Mouse (Mus musculus) testis, adult 2 months (tissue): Measurements from ENCODE around the gene Smyd2. TPM values are rescaled to one million over a fixed set of nuclear protein-coding genes. Genes with fewer than 3 reads are reported as not detected.

Experiments
- H3K27ac ChIP-seq: fragments of 200-500 bp; 2 replicates; pipeline ENCODE4 v1.5.1; 2012; ENCODE audit warnings: low read depth, low read length; ENCODE audit not compliant: control insufficient read depth, insufficient read depth
- H3K27me3 ChIP-seq: fragments of 200-500 bp; 2 replicates; pipeline ENCODE4 v1.6.1; 2012; ENCODE audit warnings: mild to moderate bottlenecking, low read length, moderate library complexity; ENCODE audit not compliant: control insufficient read depth, insufficient read depth
- H3K36me3 ChIP-seq: fragments of 200-500 bp; 2 replicates; pipeline ENCODE4 v1.6.1; 2012; ENCODE audit warnings: mild to moderate bottlenecking, low read length; ENCODE audit not compliant: control insufficient read depth, insufficient read depth
- H3K4me1 ChIP-seq: fragments of 200-500 bp; 2 replicates; pipeline ENCODE4 v1.6.1; 2012; ENCODE audit warnings: low read length; ENCODE audit not compliant: control insufficient read depth, insufficient read depth
- H3K4me3 ChIP-seq: fragments of 200-500 bp; 2 replicates; pipeline ENCODE4 v1.5.1; 2012; ENCODE audit warnings: low read depth, mild to moderate bottlenecking, low read length, moderate library complexity, mixed read lengths; ENCODE audit not compliant: control insufficient read depth
- CTCF ChIP-seq: fragments of 200-500 bp; IDR thresholded peaks from 2 replicates; pipeline ENCODE4 v1.5.1; 2012; ENCODE audit warnings: low read depth, mild to moderate bottlenecking, inconsistent platforms, low read length, moderate library complexity; ENCODE audit not compliant: control insufficient read depth, insufficient read depth, insufficient replicate concordance
- POLR2A ChIP-seq: fragments of 200-500 bp; IDR thresholded peaks from 2 replicates; pipeline ENCODE4 v1.6.1; 2012; ENCODE audit warnings: low read depth, mild to moderate bottlenecking, inconsistent platforms, low read length, moderate library complexity; ENCODE audit not compliant: control insufficient read depth
- polyA plus RNA-seq: library from polyadenylated mRNA; depleted of rRNA; stranded (reverse); fragments of >200 nt; gene quantifications from 2 replicates; pipeline ENCODE4 v1.2.3, GENCODE M21; 2012

Gene Smyd2
- polyA plus RNA-seq, 1 experiment: 22.1 TPM

GRCm38 (mm10) chr1:189946126-189946525 lies 24.0 kb upstream of the Smyd2 start:
- H3K27me3 ChIP-seq: no peaks in the 10 kb centered on the region
- H3K36me3 ChIP-seq: no peaks in the 10 kb centered on the region

GRCm38 (mm10) chr1:189941786-189942185 lies 19.6 kb upstream of the Smyd2 start:
- Histone ChIP-seq H3K27ac (peak overlapping the region; percentile 59), H3K4me3 (peak overlapping the region; percentile 77), H3K4me1 (no peaks in the 10 kb centered on the region), H3K27me3 (no peaks in the 10 kb centered on the region), H3K36me3 (no peaks in the 10 kb centered on the region)
- TF ChIP-seq POLR2A (no peak), CTCF (no peak)

More at GRCm38 (mm10) chr1:189946126-189946525, 24.0 kb upstream of the Smyd2 start:
- Histone ChIP-seq H3K4me1 (no peaks in the 10 kb centered on the region), H3K27ac (no peak overlapping the region), H3K4me3 (no peak overlapping the region)
- TF ChIP-seq CTCF (no peak), POLR2A (no peak)

DNA sequence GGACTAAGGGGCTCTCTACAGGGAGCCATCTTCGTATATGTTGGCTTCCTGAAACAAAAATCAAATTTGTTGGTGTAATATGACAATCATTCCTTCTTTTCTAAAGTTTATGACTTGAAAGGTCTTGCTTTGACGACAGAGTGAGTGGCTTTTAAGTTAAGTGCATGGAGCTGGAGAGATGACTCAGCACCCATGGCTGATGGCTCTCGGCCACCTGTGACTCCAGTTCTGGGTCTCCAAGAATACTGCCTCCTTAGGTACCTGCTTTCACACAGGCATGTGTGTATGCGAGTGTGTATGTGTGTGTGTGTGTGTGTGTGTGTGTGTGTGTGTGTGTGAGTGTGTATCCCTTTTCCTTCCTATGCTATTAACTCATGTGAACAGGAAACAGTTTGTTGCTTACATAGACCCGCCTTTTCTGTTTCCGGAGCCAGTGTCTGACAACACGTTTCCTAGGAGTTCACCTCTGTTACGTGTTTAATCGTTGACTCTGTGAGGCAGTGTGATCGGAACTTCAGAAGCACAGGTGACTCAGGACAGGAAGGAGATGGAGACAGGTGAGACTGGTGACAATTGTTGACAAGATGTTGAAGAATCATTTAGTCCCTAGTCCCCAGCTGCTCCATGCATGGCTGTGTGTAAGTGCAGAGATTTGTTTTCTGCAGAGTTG lies 14.4 kb upstream of the Smyd2 start:
- Histone ChIP-seq H3K27me3 (no peaks in the 10 kb centered on the region), H3K27ac (no peak overlapping the region), H3K4me1 (no peaks in the 10 kb centered on the region), H3K4me3 (no peak overlapping the region), H3K36me3 (no peaks in the 10 kb centered on the region)
- TF ChIP-seq CTCF (no peak), POLR2A (no peak)

DNA sequence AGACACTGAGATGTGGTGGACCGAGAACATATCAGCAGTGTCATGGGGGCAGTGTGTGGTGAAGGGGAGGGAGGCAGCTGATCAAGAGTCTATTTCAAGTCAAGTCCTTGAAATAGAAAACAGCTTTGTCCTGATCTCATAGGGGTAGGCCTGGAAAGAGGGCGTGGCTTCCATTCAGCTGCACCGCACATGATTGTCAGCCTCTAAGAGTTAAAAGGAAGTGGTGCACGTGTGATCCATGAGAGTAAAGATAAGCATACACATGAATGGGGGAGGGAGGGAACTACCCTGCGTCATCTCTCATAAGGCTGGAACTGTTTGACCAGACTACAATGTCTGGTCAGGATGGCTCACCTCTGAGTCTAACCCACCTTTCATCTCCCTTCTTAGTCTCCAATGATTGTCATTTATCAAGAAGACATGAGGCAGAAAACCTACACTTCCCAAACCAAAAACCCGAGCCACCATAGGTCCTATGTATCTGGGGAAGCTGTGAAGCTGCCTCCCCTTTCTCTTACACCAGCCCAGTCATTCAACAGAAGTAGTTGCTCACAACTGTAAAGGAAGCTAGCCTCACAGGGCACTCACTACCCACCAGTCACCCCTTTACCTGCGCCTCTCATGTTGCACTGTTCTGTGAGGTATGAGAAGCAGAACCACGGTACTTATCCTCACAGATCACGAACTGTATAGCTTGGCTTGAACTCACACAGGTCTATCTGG lies 11.5 kb upstream of the Smyd2 start:
- H3K36me3 ChIP-seq: no peaks in the 10 kb centered on the region

DNA sequence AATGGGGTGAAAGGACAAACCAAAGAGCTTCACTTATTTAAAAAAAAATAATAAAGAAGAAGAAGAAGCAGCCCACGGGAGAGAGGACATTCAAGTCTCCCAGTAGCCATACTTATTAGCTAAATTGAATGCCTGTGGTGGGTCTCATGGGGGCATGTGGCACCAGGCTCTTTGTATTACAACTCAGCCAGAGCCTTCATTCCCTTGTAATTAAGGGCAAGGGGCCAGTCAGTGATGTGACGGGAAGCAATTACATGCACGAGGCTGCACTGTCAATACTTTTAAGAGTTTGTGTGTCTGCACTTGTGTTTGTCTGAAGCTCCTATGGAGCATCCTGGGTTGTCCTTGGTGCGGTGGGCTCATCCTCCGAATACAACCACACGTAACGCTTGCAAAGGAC lies 10.8 kb upstream of the Smyd2 start:
- TF ChIP-seq POLR2A (no peak), CTCF (no peak)

More for the DNA sequence above, 11.5 kb upstream of the Smyd2 start:
- no peaks in the 10 kb centered on the region for H3K27me3 ChIP-seq
- H3K27ac ChIP-seq: no peak overlapping the region
- H3K4me1 ChIP-seq: peaks cover 4% of the 10 kb centered on the region
- H3K4me3 ChIP-seq: no peak overlapping the region
- TF ChIP-seq POLR2A (no peak), CTCF (no peak)

DNA sequence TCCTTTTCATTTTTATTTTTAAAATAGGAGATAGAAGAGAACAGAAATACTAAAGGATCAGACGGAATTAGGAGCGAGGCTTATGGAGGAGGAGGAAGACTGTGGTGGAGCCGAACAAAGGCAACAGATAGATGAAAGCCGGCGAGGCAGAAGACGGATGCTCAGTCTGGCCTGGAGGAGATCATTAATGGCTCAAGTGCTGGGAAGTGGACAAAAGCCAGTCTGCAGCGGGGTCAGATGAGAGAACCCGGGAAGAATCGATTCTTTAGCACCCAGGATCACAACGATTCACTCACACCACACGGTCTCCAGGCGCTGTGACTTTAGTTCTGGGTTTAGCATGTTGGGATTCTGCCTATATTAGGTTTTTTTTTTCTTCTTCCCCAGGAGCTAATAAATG lies 10.0 kb upstream of the Smyd2 start:
- H3K27ac ChIP-seq: no peak overlapping the region
- no peaks in the 10 kb centered on the region for H3K27me3 ChIP-seq
- no peaks in the 10 kb centered on the region for H3K36me3 ChIP-seq
- H3K4me1 ChIP-seq: peaks cover 4% of the 10 kb centered on the region
- H3K4me3 ChIP-seq: no peak overlapping the region
- TF ChIP-seq CTCF (no peak), POLR2A (no peak)

More for the DNA sequence above, 10.8 kb upstream of the Smyd2 start:
- H3K4me3 ChIP-seq: no peak overlapping the region
- peaks cover 4% of the 10 kb centered on the region for H3K4me1 ChIP-seq
- no peaks in the 10 kb centered on the region for H3K27me3 ChIP-seq
- H3K36me3 ChIP-seq: no peaks in the 10 kb centered on the region
- no peak overlapping the region for H3K27ac ChIP-seq

GRCm38 (mm10) chr1:189929896-189930295 lies 7.7 kb upstream of the Smyd2 start:
- H3K36me3 ChIP-seq: no peaks in the 10 kb centered on the region
- peaks cover 4% of the 10 kb centered on the region for H3K4me1 ChIP-seq
- no peak overlapping the region for H3K4me3 ChIP-seq
- H3K27ac ChIP-seq: no peak overlapping the region
- H3K27me3 ChIP-seq: no peaks in the 10 kb centered on the region
- TF ChIP-seq POLR2A (no peak), CTCF (no peak)
